Mouse (Mus musculus) erythroblast, embryonic 14.5 days (primary cell): ENCODE results near the gene Papln.

Source experiments
- GATA1 ChIP-seq: IDR thresholded peaks from 2 replicates; pipeline ENCODE4 v1.6.1; 2012; ENCODE audit warnings: low read length, inconsistent platforms, mixed read lengths
- TAL1 ChIP-seq: IDR thresholded peaks from 3 replicates; pipeline ENCODE4 v1.6.1; 2012; ENCODE audit warnings: low read length, inconsistent platforms, mixed read lengths

- no peak for TF ChIP-seq GATA1
- no peak for TF ChIP-seq TAL1
These were observed 32.2 kb downstream of the Papln start for GRCm38 (mm10) chr12:83795586-83795985.
